Mouse (Mus musculus): ENCODE measurements around the gene Dpm3.

- TF ChIP-seq POLR2A (IDR thresholded peaks at IDR 0.05; ENCODE audit: low read depth, low read length) (no peak), CTCF (IDR thresholded peaks at IDR 0.05; ENCODE audit: extremely low read depth, insufficient read length, insufficient replicate concordance, low read depth, low read length) (no peak)
These were observed 21.5 kb upstream of the Dpm3 start for GRCm38 (mm10) chr3:89237682-89238081.

Data from small intestine, adult 2 months (tissue).